9 mouse cellular contexts compared by ENCODE assay signal in the genomic region with DNA sequence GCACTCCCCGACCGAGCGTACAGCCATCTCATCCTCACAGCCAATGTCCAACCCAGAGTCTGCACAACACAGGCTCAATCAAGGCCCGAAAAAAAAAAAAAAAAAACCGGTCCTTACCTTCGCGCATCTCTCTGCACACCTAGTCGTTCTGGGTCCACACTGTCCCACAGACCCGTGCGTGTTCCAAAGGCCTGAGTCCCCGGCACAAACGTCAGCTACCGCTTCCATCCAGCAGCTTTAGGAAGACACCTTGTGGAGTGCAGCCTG. TPM values are rescaled to one million over a fixed set of nuclear protein-coding genes. Genes with fewer than 3 reads are reported as not detected.
A peak's percentile ranks its signal among the peaks of the same experiment; 100 is the strongest.
DNase-seq lines count a peak whose midpoint lies in the region; ATAC-seq lines count a peak whose summit lies in the region.
"Had no signal": no experiment of that assay in that cellular context is flagged by ENCODE, and none has a peak within 500 bp of the region (broad histone marks: within the 10 kb centered on the region; RNA-seq: fewer than 3 reads in every experiment).

No protein-coding gene starts in this region.

- 1% methylated on average over 13 of the region's 13 CpGs for WGBS in kidney, embryonic 14.5 days
- under 1% methylated on average over 13 of the region's 13 CpGs for WGBS in embryonic facial prominence, embryonic 11.5 days
- under 1% methylated on average over 13 of the region's 13 CpGs for WGBS in hindbrain, embryonic 16.5 days
- WGBS in midbrain, embryonic 15.5 days = 0% methylated on average over 13 of the region's 13 CpGs

- no peak overlapping the region for H3K27ac ChIP-seq in kidney, embryonic 14.5 days (ENCODE audit: low read depth, low read length)
- H3K27ac ChIP-seq in embryonic facial prominence, embryonic 11.5 days (replicated peaks; ENCODE audit: low read depth, low read length) = no peak overlapping the region
- H3K27ac ChIP-seq in hindbrain, embryonic 16.5 days (ENCODE audit: low read depth, low read length) = no peak overlapping the region
- peak overlapping the region; percentile 16 for H3K27ac ChIP-seq in midbrain, embryonic 15.5 days

- no peak for ATAC-seq in kidney, embryonic 14.5 days (ENCODE audit: low FRiP score, low TSS enrichment)
- ATAC-seq in embryonic facial prominence, embryonic 11.5 days (replicated peaks; ENCODE audit: insufficient number of reproducible peaks, low FRiP score, low TSS enrichment, low read depth) = peak; percentile 50; the same call in 1 of the 2 replicates
- no peak for ATAC-seq in hindbrain, embryonic 16.5 days
- no peak for ATAC-seq in midbrain, embryonic 15.5 days (replicated peaks)

- peaks cover 14% of the 10 kb centered on the region; the same call in 1 of the 2 replicates for H3K4me1 ChIP-seq in kidney, embryonic 14.5 days (ENCODE audit: control insufficient read depth, insufficient read depth, low read length)
- H3K4me1 ChIP-seq in embryonic facial prominence, embryonic 11.5 days (ENCODE audit: control insufficient read depth, insufficient read depth, low read length) = peaks cover 15% of the 10 kb centered on the region
- H3K4me1 ChIP-seq in hindbrain, embryonic 16.5 days (ENCODE audit: control insufficient read depth, insufficient read depth, low read depth, low read length) = peaks cover 18% of the 10 kb centered on the region
- H3K4me1 ChIP-seq in midbrain, embryonic 15.5 days = peaks cover 28% of the 10 kb centered on the region

- H3K4me3 ChIP-seq in kidney, embryonic 14.5 days (ENCODE audit: low read length) = peak overlapping the region; percentile 50
- H3K4me3 ChIP-seq in embryonic facial prominence, embryonic 11.5 days (ENCODE audit: low read depth, low read length) = peak overlapping the region; percentile 42
- H3K4me3 ChIP-seq in hindbrain, embryonic 16.5 days (ENCODE audit: low read length) = peak overlapping the region; percentile 52
- peak overlapping the region; percentile 52 for H3K4me3 ChIP-seq in midbrain, embryonic 15.5 days

- intact Hi-C loops in left cerebral cortex, postnatal 14 days (cut with DNase I) = no loop called here

- peak overlapping the region; percentile 82 for H3K4me2 ChIP-seq in kidney, embryonic 14.5 days (replicated peaks; ENCODE audit: low read depth, low read length)
- peak overlapping the region; percentile 87 for H3K4me2 ChIP-seq in embryonic facial prominence, embryonic 11.5 days (ENCODE audit: low read depth, low read length)
- H3K4me2 ChIP-seq in hindbrain, embryonic 16.5 days (ENCODE audit: low read length) = peak overlapping the region; percentile 77
- H3K4me2 ChIP-seq in midbrain, embryonic 15.5 days = peak overlapping the region; percentile 88

- no peaks in the 10 kb centered on the region for H3K9me3 ChIP-seq in kidney, embryonic 14.5 days (ENCODE audit: control insufficient read depth, low read length)
- no peaks in the 10 kb centered on the region for H3K9me3 ChIP-seq in embryonic facial prominence, embryonic 11.5 days (replicated peaks; ENCODE audit: control insufficient read depth, low read length)
- no peaks in the 10 kb centered on the region for H3K9me3 ChIP-seq in hindbrain, embryonic 16.5 days (ENCODE audit: control insufficient read depth, low read length)
- H3K9me3 ChIP-seq in midbrain, embryonic 15.5 days = no peaks in the 10 kb centered on the region

- H3K36me3 ChIP-seq in kidney, embryonic 14.5 days (ENCODE audit: control insufficient read depth, insufficient read depth, low read length) = no peaks in the 10 kb centered on the region
- H3K36me3 ChIP-seq in embryonic facial prominence, embryonic 11.5 days (replicated peaks; ENCODE audit: control insufficient read depth, insufficient read depth, low read depth, low read length) = no peaks in the 10 kb centered on the region
- H3K36me3 ChIP-seq in hindbrain, embryonic 16.5 days (ENCODE audit: control insufficient read depth, insufficient read depth, low read length) = no peaks in the 10 kb centered on the region
- no peaks in the 10 kb centered on the region for H3K36me3 ChIP-seq in midbrain, embryonic 15.5 days (replicated peaks)

- H3K9ac ChIP-seq in kidney, embryonic 14.5 days (ENCODE audit: low read depth, low read length) = 0 out of 2 replicates have a peak overlapping the region, but pooled peaks have one; percentile 23
- peak overlapping the region; percentile 18; the same call in 1 of the 2 replicates for H3K9ac ChIP-seq in embryonic facial prominence, embryonic 11.5 days (replicated peaks; ENCODE audit: low read length)
- peak overlapping the region; percentile 64 for H3K9ac ChIP-seq in hindbrain, embryonic 16.5 days (ENCODE audit: low read depth, low read length)
- no peak overlapping the region for H3K9ac ChIP-seq in midbrain, embryonic 15.5 days

- H3K27me3 ChIP-seq in kidney, embryonic 14.5 days (ENCODE audit: control insufficient read depth, insufficient read depth, low read length) = peaks cover 74% of the 10 kb centered on the region
- H3K27me3 ChIP-seq in embryonic facial prominence, embryonic 11.5 days (ENCODE audit: control insufficient read depth, insufficient read depth, low read length) = peaks cover 67% of the 10 kb centered on the region
- peaks cover 61% of the 10 kb centered on the region for H3K27me3 ChIP-seq in hindbrain, embryonic 16.5 days (replicated peaks; ENCODE audit: control insufficient read depth, insufficient read depth, low read length)
- H3K27me3 ChIP-seq in midbrain, embryonic 15.5 days (replicated peaks) = peaks cover 70% of the 10 kb centered on the region

- no peak for DNase-seq in kidney, adult 9 months
- peak; percentile 5 for DNase-seq in embryonic facial prominence, embryonic 11.5 days (ENCODE audit: low spot score)
- no peak for DNase-seq in right cerebral cortex, postnatal 4 days
- no peak for DNase-seq in left cerebral cortex, postnatal 14 days (ENCODE audit: low spot score in 2 of 2)
- no peak for DNase-seq in gastrocnemius, adult 18-20 months (ENCODE audit: low spot score)

RNA-seq across cellular contexts. Expression of gene Gata2, which starts 3.7 kb away (rescaled TPM):
- 27.2 and 44.6 TPM in 2 replicates for polyA plus RNA-seq in kidney, embryonic 14.5 days (2014; fragmentation: Nextera tagmentation; extraction: Ambion mirVana)
- 28.3 and 30.0 TPM in 2 replicates for polyA plus RNA-seq in embryonic facial prominence, embryonic 11.5 days (2014; fragmentation: Nextera tagmentation; extraction: Ambion mirVana)
- 14.1 and 18.0 TPM in 2 replicates for polyA plus RNA-seq in hindbrain, embryonic 16.5 days (2015; fragmentation: Nextera tagmentation; extraction: Ambion mirVana)
- polyA plus RNA-seq in midbrain, embryonic 15.5 days (2015; fragmentation: Nextera tagmentation; extraction: Ambion mirVana) = 20.7 and 20.9 TPM in 2 replicates
- 1 to 10 TPM; 4.9 to 6.2 TPM for total RNA-seq in left cerebral cortex, postnatal 14 days (2021)
- total RNA-seq in gastrocnemius, adult 18-20 months (2021) = 1 to 10 TPM; 5.7 to 6.6 TPM

RNA-seq across cellular contexts. Expression of gene Dnajb8, which starts 32.1 kb away (rescaled TPM):
- polyA plus RNA-seq in kidney, embryonic 14.5 days (2014; fragmentation: Nextera tagmentation; extraction: Ambion mirVana) = not detected in 2 replicates
- polyA plus RNA-seq in embryonic facial prominence, embryonic 11.5 days (2014; fragmentation: Nextera tagmentation; extraction: Ambion mirVana) = not detected in 2 replicates
- polyA plus RNA-seq in hindbrain, embryonic 16.5 days (2015; fragmentation: Nextera tagmentation; extraction: Ambion mirVana) = not detected in 2 replicates
- not detected in 2 replicates for polyA plus RNA-seq in midbrain, embryonic 15.5 days (2015; fragmentation: Nextera tagmentation; extraction: Ambion mirVana)
- total RNA-seq in left cerebral cortex, postnatal 14 days (2021) = not detected
- not detected for total RNA-seq in gastrocnemius, adult 18-20 months (2021)
- total RNA-seq: layer of hippocampus, postnatal 25 days had no signal
